Mouse (Mus musculus): Measurements from ENCODE around the gene Ate1.

DNA sequence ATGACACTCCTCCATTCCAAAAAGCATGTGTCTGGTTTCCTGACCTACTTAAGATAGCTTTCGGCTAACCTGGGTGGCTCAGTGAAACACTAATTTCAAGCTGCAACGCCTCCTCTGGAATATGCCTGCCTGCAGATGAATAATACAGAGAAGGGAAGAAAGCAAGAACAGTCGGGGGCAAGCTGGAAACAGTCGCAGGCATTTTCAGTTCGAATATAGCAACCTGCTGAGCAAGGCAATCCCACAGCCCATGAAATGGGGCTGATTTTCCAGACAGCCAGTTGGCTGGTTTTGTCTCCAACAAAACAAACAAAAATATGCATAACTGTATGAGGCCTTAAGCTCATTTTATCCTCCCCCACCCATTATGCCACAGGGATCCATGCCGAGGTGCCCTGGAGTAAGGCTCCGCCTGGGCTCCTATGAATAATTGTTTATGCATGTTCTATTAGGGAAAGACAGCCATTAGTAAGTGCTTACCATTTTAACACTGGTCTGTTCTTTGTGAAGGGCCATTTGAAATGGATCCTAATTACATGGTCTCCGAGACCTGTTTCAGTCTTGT, 138.7 kb downstream of the Ate1 start:
- TF ChIP-seq EP300 (IDR thresholded peaks at IDR 0.05; ENCODE audit: low read depth) (no peak), CTCF (IDR thresholded peaks at IDR 0.05; ENCODE audit: low read depth) (no peak)
